Mouse (Mus musculus) adrenal gland, adult 8-10 months (tissue): ENCODE results near the gene Gna11. TPM values are rescaled to one million over a fixed set of nuclear protein-coding genes. Genes with fewer than 3 reads are reported as not detected.

Experiments
- DNase-seq: peaks from one replicate; pipeline ENCODE4 v3.0.0; 2022
- total RNA-seq, 4 experiments: library from RNA; stranded (reverse); gene quantifications; 2 replicates each; pipeline ENCODE4 v1.2.4; 2022

The Gna11 gene
- total RNA-seq, 4 experiments from 2014 or later = 90.2 to 105 (median 98.1) TPM

DNA sequence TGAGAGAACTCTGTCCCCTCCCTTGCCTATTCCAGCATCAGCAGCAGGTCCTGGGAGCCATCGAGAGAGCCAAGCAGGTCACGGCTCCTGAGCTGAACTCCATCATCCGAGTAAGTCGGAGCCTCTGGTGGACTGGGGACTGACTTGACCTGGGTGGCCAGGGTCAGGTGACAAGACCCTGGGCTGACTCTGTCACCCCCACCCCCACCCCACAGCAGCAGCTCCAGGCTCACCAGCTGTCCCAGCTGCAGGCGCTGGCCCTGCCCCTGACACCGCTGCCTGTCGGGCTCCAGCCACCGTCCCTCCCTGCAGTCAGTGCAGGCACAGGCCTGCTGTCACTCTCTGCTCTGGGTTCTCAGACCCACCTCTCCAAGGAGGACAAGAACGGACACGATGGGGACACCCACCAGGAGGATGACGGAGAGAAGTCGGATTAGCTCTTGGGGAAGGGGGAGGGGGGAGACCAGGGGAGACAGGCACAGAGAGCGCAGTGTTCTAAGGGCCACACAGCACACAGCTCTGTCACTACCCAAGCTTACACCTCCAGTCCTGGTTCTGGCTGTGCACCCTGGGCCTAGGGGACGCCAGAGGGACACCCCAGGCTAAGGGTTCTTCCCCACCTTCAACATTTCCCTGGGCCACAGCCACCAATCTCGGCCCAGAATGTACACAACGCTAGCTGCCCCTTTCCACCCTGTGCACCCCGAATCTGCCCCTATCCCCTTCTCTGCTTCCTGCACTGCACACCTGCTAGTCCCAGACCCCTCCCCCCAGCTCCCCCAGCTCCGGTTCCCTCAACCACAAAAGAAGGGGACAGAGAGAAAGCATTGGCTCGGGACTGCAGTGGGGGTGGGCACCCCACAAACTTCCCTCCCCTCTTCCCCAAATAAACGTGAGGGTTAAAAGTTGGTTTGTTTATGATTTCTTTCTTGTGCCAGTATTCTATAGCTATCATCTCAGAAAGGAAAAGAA lies 20.6 kb upstream of the Gna11 start:
- peak; percentile 25 for DNase-seq

DNA sequence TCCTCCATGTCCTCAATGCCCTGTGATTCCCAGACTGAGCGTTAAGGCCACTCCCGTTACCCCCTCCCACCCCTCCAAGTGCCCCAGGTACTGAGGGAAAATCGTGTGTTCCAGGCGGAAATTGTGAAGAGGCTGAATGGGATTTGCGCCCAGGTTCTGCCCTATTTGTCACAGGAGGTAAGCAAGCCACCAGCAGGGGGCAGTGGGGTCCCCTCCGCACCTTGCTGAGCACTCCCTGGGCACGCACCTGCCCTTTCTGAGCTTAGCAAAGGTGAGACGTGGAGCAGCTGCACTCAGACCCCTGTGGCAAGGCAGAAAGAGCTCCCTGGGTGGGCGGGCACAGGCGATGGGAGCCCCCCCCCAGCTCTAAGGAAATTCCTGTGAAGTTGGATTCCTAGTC lies 19.7 kb upstream of the Gna11 start:
- DNase-seq = peak; percentile 43

DNA sequence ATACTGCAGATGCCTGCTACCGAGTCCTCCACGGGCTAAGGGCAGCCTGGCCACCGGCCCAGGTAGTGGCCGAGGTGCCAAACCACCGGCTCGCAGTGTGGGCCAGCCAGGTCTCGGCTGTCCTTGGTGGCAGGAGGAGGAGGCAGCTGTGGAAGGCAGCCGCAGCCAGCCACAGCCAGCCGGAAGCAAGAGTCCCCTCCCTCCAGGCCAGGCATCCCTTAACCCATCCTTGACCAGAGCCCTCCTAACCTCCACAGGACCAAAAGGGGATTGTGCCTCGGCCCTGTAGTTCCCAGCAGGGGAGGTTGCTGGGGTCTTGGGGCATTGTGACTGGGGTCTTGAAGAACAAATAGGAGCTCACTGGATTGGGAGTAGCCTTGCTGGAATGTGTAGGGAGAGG lies 19.2 kb upstream of the Gna11 start:
- peak; percentile 69 for DNase-seq

DNA sequence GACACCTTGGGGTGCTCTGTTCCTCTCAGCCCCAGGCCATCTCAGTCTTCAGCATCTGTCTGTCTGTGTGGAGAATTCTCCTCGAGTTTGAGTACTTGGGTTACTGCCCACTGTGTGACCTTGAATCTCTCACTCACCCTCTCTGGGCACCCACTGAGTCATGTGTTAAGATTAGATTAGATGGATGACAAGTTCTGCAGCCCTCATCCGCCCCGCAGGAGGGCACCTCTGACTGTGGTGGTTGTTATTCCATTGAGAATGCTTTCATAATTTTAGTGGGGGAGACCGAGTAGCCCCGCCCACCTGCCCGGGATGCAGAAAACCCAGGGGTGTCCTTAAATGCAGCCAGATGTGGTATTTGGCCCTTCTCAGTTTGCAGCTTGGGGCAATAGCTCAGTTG lies 18.5 kb upstream of the Gna11 start:
- DNase-seq = peak; percentile 81

DNA sequence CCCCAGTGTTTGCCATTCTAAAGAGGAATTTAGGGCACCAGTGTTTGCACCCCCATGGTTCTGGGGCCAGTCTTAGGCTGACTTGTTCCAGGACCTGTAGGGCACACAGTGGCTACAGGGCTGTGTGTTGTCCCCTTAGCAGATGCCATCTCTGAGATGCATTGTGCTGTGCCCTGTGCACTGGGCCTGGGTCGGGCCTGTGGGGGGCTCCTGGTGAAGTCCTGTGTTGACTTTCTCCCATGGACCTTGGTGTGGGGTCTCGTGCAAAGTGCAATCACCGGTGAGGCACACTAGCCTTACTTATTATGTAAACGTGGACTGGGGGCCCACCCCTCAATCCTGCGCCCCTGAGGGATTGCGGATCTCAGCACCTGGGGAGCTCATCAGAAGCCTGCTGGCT lies 17.4 kb upstream of the Gna11 start:
- DNase-seq = peak; percentile 14

DNA sequence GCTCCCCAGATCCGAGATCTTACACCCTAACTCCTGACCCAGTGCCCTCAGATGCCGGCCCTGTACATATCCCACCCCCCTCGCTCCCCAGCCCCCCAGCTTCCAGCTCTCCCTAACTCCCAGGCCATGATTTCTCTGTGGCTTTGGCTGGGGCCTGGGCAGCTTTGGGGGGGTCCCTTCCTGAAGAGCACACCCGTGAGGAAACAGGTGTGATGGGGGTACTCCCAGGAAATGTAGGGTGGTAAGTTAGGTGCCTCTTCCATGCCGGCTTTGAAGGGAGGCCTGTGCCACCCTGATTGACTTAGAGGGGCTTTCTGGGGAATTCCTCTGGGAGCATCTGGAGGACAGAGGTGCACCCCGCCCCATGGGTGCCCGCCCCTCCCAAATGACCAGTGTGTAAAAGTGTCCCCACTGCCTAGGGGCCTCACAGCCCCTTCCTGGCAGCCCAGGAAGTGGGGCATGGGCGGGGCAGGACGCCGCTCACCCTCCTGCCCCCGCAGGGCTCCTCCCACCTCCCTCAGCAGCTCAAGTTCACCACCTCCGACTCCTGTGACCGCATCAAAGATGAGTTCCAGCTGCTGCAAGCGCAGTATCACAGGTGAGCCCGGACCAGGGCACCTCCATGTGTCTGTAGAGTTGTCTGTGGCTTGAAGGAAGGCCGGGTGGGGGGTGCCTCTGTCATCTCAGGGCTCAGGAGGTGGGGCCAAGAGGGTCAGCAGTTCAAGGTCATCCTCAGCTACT lies 15.9 kb upstream of the Gna11 start:
- peak; percentile 58 for DNase-seq

DNA sequence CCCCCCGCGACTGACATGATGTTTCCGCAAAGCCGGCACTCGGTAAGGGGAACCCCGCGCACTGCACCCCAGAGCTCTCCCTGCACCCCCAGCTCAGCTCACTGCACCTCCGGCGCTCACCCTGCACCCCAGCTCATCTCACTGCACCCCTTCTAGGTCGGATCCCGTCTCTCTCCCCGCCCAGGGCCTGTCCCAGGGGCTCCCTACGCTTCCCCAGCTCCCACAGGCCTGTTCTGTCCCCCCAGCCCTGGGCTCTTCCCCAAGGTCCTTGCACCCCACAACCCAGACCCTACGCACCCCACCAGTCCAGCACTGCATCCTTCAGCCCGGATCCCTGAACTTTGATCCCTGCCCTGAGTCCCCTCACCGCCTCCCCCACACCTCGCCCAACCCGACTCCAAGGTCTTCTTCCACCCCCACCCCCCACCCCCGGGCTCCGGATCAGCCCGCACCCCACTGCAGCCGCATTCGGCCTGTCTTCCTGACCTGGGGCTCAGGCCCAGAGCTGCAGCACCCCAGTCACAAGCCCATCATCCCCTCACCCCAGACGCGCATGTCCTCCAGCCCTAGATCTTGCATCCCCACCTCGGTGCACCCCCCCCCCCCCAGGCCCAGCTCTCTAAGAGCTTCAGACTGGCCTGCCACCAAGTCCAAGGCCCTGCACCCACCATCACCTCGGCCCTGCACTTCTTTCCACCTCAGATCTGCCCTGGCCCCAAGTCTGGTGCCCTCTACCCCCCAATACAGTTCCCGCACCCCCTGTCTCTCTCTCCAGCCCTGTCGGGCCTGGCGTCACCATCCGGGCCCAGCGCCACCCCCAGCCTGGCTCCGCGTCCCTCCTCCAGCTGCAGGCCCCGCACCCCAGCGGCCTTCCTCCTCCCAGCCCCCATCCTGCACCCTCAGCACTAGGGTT lies 14.9 kb upstream of the Gna11 start:
- peak; percentile 69 for DNase-seq

DNA sequence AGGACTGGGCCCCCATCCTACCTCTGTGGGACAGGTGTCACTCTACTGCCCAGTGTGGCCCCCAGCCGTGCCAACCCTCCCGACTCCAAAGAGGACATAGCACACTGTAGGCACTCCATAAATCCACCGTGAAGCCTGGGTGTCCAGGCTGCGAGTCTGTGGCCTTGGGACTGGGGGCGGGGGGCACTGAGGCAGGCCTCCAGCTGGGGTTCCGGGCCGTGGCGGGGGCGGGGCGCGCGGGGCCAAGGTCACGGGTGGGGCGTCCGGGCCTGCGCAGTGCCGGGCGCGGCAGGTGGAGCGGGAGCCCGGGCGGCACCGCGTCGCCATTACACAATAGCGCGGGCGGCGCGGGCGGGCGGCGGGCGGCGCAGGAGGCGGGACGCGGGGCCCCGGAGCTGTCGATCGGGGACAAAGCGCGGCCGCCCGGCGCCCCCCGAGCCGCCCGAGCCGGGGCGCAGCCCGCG lies 14.2 kb upstream of the Gna11 start, which contains the start of gene Aes:
Aes (plus strand) TSS at position 326 of the 464 bp plus-strand sequence.
- DNase-seq = peak; percentile 88

DNA sequence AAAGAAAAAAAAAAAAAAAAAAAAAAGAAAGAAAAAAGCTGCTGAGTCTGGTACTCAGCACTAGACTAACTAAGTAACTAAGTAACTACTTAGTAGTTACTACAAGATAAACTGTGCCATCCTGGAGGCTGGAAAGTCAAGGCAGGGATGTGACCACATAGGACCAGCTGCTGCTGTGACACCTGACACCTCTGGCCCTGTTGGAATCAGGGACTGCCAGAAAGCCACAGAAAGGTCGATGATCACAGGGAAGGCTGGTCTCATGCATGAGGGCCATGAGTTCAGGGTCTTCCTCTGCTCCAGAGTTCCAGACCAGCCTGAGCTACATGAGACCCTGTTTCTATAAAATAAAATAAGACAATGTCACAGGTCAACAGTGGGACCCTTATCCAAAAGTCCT lies 12.5 kb upstream of the Gna11 start:
- no peak for DNase-seq

DNA sequence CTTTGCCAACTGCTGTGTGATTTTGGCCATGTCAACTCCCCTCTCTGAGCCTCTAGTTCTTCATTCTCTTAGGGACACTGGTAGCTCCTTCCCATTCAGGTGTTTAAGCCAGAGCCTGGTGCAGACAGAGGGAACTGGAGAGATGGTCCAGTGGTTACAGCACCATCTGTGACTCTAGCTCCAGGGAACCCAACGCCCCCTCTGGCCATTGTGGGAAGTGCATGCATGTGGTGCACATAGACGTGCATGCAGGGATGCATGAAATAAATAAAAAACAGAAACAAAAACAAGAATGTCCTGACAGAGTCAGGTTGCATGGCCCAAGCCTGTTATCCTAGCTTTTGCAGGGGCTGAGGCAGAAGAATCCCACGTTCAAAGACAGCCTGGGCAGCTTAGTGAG lies 11.3 kb upstream of the Gna11 start:
- DNase-seq = no peak

DNA sequence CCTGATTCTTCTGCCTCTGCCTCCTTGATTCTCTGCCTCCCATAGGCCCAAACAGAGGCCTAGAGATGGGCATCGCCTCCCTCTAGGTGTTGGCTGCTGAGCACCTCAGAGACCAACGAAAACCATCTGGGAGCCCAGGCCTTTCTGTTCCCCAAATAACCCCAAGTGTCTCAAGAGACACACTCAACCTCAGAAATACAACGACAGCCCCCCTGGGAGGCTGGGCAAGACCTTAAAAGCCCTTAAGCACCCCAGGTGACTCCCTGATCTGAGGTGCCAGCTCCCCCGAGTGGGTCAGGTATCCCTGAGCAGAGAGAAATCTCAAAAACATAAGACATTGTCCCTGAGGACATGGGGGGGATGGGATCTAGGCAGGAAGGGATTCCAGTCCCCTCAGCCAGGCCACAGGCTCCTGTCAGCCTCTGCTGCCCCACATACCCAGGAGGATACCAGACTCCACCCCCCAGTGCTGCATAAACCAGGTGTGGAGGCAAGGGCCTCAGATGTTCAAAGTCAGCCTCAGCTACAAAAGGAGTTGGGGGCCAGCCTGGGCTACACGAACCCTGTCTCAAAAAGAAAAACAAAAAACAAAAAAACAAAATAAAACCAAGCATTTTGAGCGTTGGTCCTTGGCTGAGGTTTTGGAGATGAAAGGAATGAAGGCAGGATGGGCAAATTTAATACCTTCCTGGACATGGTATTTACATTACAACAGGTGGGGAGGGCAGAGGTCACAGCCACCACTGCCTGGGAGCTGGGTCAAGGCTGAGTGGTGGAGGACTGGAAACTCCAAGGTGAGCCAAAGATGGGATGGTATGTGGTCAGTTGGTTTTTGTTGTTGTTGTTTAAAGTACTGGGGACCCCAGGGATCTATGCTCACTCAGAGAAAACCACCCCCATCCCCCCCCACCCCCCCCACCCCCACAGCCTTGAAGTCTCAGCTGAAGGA lies 9.1 kb upstream of the Gna11 start:
- no peak for DNase-seq

DNA sequence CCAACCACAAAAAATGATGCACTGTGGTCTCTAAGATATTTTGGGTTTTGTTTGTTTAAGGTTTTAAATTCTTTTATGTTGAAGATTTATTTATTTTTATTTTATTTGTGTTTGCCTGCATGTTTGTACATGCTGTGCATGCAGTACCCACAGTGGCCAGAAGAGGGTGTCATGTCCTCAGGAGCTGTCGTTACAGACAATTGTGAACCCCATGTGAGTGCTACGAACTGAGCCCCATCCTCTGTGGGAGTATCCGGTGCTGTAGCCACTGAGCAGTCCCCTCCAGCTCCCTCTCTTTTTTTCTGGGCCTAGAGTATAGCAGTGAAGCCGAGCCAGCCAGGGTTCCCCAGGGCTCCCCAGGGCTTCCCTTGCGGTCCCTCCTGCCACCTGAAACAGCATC lies 8.2 kb upstream of the Gna11 start:
- DNase-seq = no peak

DNA sequence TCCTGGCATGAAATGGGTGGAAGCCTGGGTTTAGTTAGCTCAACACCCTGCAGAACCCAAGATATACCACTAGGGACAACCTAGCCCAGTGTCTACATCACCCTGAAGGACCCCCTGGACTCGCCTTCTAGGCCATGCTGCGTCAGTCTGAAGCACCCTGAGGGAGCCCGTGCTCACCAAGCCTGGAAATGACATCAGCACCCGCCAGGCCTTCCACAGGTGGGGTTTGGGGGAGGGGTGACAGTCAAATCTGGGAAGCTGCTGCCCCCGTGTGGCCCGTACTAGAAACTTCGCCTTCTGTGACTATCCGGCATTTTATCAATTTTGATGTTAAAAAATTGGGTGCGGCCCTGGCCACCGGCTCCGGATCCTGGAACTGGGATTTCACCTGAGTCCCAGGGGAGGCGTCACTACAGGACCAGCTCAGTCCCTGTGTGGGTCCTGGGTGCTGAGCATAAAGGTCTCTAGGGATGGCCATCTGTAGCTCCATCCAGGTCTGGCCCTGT lies 6.7 kb upstream of the Gna11 start:
- DNase-seq = peak; percentile 82

DNA sequence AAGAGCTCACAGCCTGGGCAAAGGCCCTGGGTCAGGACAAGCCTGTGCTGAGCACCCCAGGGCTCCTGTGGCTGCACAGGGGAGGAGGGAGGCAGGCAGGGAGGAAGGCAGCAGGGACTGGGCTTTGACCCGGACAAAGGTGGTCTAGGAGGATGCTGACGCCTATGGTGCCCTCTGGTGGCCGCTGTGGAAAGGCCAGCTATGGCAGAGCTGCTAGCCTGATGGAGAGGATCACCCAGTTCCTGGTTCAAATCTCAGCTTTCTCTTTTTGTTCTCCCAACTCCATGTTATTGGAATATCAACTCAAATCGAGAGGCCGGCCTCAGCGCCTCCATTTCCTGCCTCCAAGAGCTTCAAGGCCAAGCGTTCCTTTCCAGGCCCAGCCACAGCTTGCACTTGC lies 5.3 kb upstream of the Gna11 start:
- DNase-seq = no peak

DNA sequence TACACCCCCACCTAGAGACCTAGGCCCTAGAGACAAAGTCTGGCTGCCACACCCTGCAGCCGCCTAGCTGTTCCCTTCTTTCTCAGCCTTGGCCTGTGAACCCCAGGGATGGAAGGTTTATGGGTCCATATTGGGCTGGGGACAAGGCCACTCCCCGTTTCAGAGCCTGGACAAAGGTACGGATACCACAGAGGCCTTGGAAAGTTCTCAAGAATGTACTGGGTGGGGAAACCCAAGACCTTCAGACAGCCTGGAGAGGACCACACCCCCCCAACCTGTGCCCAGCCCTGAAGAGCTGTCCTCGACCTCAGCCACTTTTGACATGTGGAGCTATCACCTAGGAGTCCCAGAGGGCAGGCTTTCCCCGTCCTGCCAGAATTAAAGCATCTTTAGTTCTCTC lies 4.0 kb upstream of the Gna11 start:
- DNase-seq = no peak

DNA sequence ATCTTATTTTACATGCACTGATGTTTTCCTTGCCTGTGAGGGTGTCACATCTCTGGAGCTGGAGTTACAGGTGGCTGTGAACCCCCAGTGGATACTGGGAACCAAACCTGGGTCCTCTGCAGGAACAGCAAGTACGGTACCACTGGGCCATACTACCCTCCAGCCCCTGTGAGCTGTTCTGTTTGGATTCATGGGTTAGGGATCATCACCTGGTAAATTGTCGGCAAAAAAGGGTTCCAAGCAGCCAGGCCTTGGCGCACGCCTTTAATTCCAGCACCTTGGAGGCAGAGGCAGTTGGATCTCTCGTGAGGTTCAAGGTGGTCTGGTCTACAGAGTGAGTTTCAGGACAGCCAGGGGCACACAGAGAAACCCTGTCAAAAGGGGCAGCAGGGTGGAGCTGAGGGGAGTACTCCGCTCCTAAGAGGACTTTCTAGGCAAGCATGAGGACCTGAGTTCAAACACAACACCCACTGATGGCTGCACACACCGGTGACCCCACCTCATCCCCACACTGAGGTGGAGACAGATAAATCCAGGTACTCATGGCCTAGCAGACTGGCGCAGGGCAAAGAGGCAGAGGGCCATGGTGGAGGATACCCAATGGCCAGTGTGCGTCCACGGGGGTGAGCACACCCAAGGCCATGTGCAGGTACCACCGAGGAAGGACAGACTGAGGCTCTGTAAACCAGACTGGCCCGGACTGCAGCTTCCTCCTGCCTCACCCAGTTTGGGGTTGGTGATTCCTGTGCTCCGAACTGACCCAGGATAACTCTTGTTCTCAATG lies 2.0 kb upstream of the Gna11 start:
- no peak for DNase-seq

DNA sequence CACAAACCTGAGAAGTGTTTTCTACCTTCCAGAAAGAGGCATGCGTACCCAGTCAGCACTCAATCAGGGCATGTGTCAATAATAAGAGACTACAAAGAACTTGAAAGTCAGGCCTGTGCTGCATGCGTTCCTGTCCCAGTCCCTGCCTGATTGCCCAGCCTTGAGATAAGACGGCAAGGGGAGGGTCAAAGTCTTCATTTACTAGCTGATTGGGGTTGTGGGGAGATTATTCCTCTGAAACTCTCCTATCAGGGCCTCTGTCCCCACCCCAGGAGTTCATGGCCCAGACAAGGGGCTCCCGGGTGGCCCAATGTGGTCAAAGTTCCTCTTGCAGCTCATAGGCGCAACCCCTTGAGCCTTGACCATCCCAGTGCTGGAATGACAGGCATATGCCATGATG lies 1.3 kb upstream of the Gna11 start:
- no peak for DNase-seq

DNA sequence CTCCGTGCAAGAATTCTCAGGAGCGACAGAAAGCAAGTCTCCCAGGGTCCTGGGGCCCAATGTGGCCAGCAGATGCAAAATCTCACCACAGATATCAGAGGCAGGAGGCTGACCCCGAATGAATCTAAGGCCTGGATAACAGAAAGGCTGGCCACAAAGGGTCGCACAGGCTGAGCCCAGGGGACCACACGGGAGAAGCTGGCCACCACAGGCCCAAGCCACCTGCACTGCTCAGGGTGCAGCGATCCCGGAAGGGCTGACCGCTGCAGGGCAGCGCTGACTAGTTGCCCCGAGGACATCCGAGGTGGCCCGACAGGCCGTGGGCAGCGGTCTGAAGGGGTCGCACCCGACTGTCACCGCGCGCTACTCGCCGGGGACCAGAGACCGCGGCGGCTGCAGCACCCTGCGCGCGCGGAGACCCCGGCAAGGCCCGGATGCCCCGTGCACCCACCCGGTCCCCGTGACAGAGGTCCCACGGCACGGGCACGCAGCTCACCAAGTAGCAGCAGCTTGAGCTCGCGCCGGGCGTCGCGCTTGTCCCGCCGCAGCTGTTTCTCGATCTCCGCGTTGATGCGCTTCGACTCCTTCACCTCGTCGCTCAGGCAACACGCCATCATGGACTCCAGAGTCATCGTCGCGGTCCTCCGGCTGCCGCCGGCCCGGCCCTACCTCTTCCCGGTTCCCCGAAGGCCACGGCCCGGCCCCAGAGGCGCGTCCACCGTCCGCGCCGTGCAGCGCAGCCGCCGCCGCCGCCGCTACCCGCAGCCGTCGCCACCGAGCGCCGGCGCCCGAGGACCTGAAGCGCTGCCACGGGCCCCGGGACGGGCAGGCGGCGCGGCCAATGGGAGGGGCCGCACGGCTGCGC lies 462 bp downstream of the Gna11 start:
- DNase-seq = no peak

DNA sequence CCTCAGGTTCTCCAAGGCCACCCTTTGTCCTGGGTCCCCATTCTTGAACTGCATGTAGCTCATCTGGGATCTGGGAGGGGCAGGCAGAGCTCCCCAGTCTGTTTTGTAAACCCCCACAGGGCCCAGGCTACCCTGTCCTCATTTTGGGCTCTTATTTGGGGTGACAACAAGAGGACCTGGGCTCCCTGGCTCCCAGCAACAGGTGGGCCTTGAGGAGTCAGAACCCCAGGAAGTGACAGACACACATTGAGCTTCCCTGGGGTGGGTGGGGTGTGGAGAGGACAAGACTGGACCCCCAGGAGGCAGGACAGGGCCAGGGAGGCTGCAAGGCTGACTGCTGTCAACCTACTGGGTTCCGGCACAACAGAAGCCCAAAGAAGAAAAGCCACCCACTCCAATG lies 1.4 kb downstream of the Gna11 start:
- DNase-seq = no peak
